Mouse (Mus musculus) erythroblast, adult 5-6 weeks (primary cell): Measurements from ENCODE around the gene Gm21904. TPM values are rescaled to one million over a fixed set of nuclear protein-coding genes. Genes with fewer than 3 reads are reported as not detected.
"Not testable (repeated sequence)": the region's sequence is repeated elsewhere in the genome, so short reads cannot be mapped to it uniquely, and the experiment has no call there.

Experiments used
- ATAC-seq: replicated peaks from 2 replicates; pipeline ENCODE4 v1.8.0; 2016; ENCODE audit warnings: moderate number of reproducible peaks, mild to moderate bottlenecking, moderate TSS enrichment, inconsistent platforms; ENCODE audit not compliant: poor library complexity, low FRiP score, severe bottlenecking
- total RNA-seq, 2 experiments: library from RNA; stranded (forward) in 1 of 2; stranded (reverse) in 1 of 2; fragments of 150-400 nt in 1 of 2; fragments of 200-764, 138-1000 nt in 1 of 2; gene quantifications; 2 replicates each; pipeline versions ENCODE4 v1.2.3 to v1.2.4; 2015 to 2017; ENCODE audit warnings: low replicate concordance in 2 of 2

Gm21904 gene
- total RNA-seq (2015; ENCODE audit: low replicate concordance) = not detected in 2 replicates
- not detected in 2 replicates for total RNA-seq (2017; ENCODE audit: low replicate concordance)

DNA sequence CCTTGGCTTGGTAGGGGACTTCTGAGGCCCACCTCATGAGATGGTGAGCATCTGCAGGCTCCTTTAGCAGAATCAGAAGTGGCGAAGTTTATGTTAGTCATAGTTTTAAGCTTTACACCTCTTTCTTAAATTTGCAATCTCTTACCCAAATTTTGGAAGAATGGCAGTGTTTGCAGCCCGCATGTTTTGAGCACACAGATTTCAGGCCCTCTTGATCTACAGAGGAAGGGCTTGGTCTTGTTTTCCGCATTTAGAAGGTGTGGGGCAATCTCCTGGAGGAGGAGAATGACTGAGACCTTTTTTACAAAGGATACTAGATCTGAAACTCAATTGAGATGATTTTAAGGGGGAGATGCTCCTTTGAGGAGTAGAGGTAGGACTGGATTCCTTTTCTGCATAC lies at the start of gene Gm21904:
Gene Gm21904, minus strand, starts transcription at position 101 of the 400 bp plus-strand sequence.
- not testable (repeated sequence) for ATAC-seq

DNA sequence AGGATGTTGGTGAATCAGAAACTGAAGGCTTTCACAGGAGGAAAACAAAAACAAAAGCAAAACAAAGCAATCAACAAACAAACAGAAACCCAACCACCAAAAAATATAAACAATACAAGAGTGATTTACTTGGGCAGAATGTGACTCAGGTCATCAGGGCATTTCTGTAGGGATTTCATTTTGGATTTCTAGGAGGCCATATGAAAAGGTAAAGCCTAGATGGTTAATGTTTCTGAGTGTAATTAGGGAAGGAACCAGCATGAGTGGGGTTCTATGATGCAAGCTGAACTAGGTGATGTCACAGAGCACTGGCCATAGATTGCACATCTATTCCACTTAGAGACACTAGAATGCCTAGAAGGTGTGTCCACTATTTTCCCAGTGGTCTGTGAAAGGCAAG lies 28.4 kb upstream of the Gm21904 start, which contains the start of the genes Gm20772 and Gm20831:
Gene Gm20772, plus strand, starts transcription at position 301 of the 400 bp plus-strand sequence.
Gene Gm20831, plus strand, starts transcription at position 301 of the 400 bp plus-strand sequence.
- not testable (repeated sequence) for ATAC-seq

Other genes starting within 250 kb of the Gm21904 start
- not detected in 2 replicates for gene Gm20772, start 28.5 kb upstream of the Gm21904 start, total RNA-seq (2015; ENCODE audit: low replicate concordance)
- gene Gm20772, start 28.5 kb upstream of the Gm21904 start, total RNA-seq (2017; ENCODE audit: low replicate concordance) = not detected in 2 replicates
- gene Gm20831, start 28.5 kb upstream of the Gm21904 start, total RNA-seq (2015; ENCODE audit: low replicate concordance) = not detected in 2 replicates
- gene Gm20831, start 28.5 kb upstream of the Gm21904 start, total RNA-seq (2017; ENCODE audit: low replicate concordance) = not detected in 2 replicates
- gene Srsy, start 91.1 kb upstream of the Gm21904 start, total RNA-seq (2015; ENCODE audit: low replicate concordance) = not detected in 2 replicates
- not detected in 2 replicates for gene Srsy, start 91.1 kb upstream of the Gm21904 start, total RNA-seq (2017; ENCODE audit: low replicate concordance)
- gene Gm21764, start 215.5 kb upstream of the Gm21904 start, total RNA-seq (2015; ENCODE audit: low replicate concordance) = not detected in 2 replicates
- not detected in 2 replicates for gene Gm21764, start 215.5 kb upstream of the Gm21904 start, total RNA-seq (2017; ENCODE audit: low replicate concordance)
- not detected in 2 replicates for gene Ssty1, start 242.8 kb upstream of the Gm21904 start, total RNA-seq (2015; ENCODE audit: low replicate concordance)
- gene Ssty1, start 242.8 kb upstream of the Gm21904 start, total RNA-seq (2017; ENCODE audit: low replicate concordance) = not detected in 2 replicates